24 mouse cellular contexts compared by ENCODE assay signal in the genomic region with DNA sequence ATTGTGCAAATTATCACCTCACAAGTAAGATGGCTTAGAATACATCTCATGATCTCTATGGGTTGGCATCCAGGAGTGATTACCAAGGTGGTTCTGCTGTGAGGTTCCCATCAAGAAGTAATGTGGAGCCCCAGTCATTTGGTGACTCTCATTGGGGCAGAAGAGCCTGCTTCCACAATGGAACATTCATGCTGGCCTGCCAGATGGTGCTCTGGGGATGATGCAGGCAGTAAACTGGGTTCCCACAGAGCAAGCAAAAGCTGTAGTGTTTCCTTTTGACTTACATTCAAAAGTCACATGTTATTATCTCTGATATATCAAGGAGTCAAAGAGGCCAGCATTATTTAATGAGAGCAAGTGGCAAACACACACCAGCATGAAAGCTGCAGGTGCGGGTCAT.
DNase-seq lines count a peak whose midpoint lies in the region; ATAC-seq and TF ChIP-seq lines count a peak whose summit lies in the region.
"Had no signal": no experiment of that assay in that cellular context is flagged by ENCODE, and none has a peak within 500 bp of the region (broad histone marks: within the 10 kb centered on the region; RNA-seq: fewer than 3 reads in every experiment).

No protein-coding gene starts in this region.

- no peak for DNase-seq in cerebellum, postnatal 4 days (ENCODE audit: low spot score in 2 of 2)
- DNase-seq in left cerebral cortex, postnatal 4 days, result peak; percentile 31
- DNase-seq in left cerebral cortex, adult 2 months (ENCODE audit: extremely low spot score in 1 of 2, low spot score in 2 of 2), result no peak
- peak; percentile 96 for DNase-seq in cerebellum, adult 9-10 months
- DNase-seq in cerebellum, postnatal 36 days, result peak; percentile 88 to 89
- no peak for DNase-seq in adrenal gland, postnatal 14 days
- DNase-seq in kidney, adult 9 months, result no peak
- DNase-seq: adrenal gland, adult 8-10 months; gastrocnemius, postnatal 25 days; heart, adult 2 months; heart, postnatal 10 days; kidney, adult 18-20 months; kidney, postnatal 36 days; liver, postnatal 0 days; lung, postnatal 36 days; retina, postnatal 1 day; right cerebral cortex, postnatal 14 days had no signal

- intact Hi-C loops in left cerebral cortex, postnatal 4 days (cut with DNase I), result no loop called here
- intact Hi-C loops in left cerebral cortex, adult 2 months (cut with DNase I), result no loop called here

- ATAC-seq in cerebellum, adult (ENCODE audit: insufficient number of reproducible peaks, low FRiP score, low TSS enrichment), result peak; percentile 100
- ATAC-seq: forebrain, embryonic 14.5 days; liver, embryonic 12.5 days; liver, postnatal 0 days had no signal

- H3K4me3 ChIP-seq in left cerebral cortex, adult 2 months, result no peak overlapping the region
- H3K4me3 ChIP-seq: embryonic facial prominence, embryonic 12.5 days; heart, adult 2 months; heart, embryonic 13.5 days; hindbrain, embryonic 15.5 days; liver, embryonic 12.5 days; stomach, embryonic 15.5 days had no signal

- no peak for TF ChIP-seq CTCF in left cerebral cortex, adult 2 months (IDR thresholded peaks at IDR 0.05)

- H3K27ac ChIP-seq in left cerebral cortex, adult 2 months, result no peak overlapping the region
- H3K27ac ChIP-seq: embryonic facial prominence, embryonic 12.5 days; heart, adult 2 months; heart, embryonic 13.5 days; hindbrain, embryonic 15.5 days; liver, embryonic 12.5 days; stomach, embryonic 15.5 days had no signal

Comparison
In these comparisons a context has a peak if more than half of its experiments do, and no peak if none do; other contexts are left out.
1. DNase-seq: peak in left cerebral cortex, postnatal 4 days (single experiment), cerebellum, adult 9-10 months (single experiment) and cerebellum, postnatal 36 days (2 of 2); none in cerebellum, postnatal 4 days (0 of 2), left cerebral cortex, adult 2 months (0 of 2), adrenal gland, postnatal 14 days (single experiment) and kidney, adult 9 months (single experiment).